Mouse (Mus musculus) kidney, adult 2 months (tissue): Measurements from ENCODE around the gene Plcl1. TPM values are rescaled to one million over a fixed set of nuclear protein-coding genes. Genes with fewer than 3 reads are reported as not detected.

Experiments
- DNase-seq: peaks from one replicate; pipeline ENCODE4 v3.0.0; 2021
- H3K27ac ChIP-seq: fragments of 200-500 bp; 2 replicates; pipeline ENCODE4 v1.5.1; 2012; ENCODE audit warnings: low read depth, low read length, control low read depth, inconsistent platforms; ENCODE audit not compliant: insufficient read depth
- H3K27me3 ChIP-seq: fragments of 200-500 bp; replicated peaks from 2 replicates; pipeline ENCODE4 v1.6.1; 2012; ENCODE audit warnings: mild to moderate bottlenecking, moderate library complexity, low read length, inconsistent platforms; ENCODE audit not compliant: control insufficient read depth, insufficient read depth
- H3K36me3 ChIP-seq: fragments of 200-500 bp; 2 replicates; pipeline ENCODE4 v1.6.1; 2012; ENCODE audit warnings: mild to moderate bottlenecking, moderate library complexity, low read length, inconsistent platforms; ENCODE audit not compliant: control insufficient read depth, insufficient read depth
- H3K4me1 ChIP-seq: fragments of 200-500 bp; 2 replicates; pipeline ENCODE4 v1.6.1; 2011; ENCODE audit warnings: low read length; ENCODE audit not compliant: control insufficient read depth, insufficient read depth
- H3K4me3 ChIP-seq: fragments of 200-500 bp; 2 replicates; pipeline ENCODE4 v1.5.1; 2011; ENCODE audit warnings: mild to moderate bottlenecking, low read depth, low read length, control low read depth; ENCODE audit not compliant: insufficient read depth
- CTCF ChIP-seq: fragments of 200-500 bp; conservative IDR thresholded peaks from 2 replicates; pipeline ENCODE4 v1.5.1; 2011; ENCODE audit warnings: low read depth, mild to moderate bottlenecking, control low read depth, low read length, moderate library complexity, mixed read lengths; ENCODE audit not compliant: insufficient read depth, insufficient read length
- POLR2A ChIP-seq: fragments of 200-500 bp; IDR thresholded peaks from one replicate; pipeline ENCODE4 v1.6.1; 2011; ENCODE audit warnings: low read depth, low read length, control low read depth
- WGBS: fragments of 180-500 bp; shearing (Covaris S2); methylation state at CpG from one replicate; pipeline ENCODE4 v1.1.7; 2018; 5-methylcytosine and 5-hydroxymethylcytosine counted together
- polyA plus RNA-seq: library from polyadenylated mRNA; depleted of rRNA; stranded (reverse); fragments of >200 nt; gene quantifications from 2 replicates; pipeline ENCODE4 v1.2.3, GENCODE M21; 2012

The Plcl1 gene
- polyA plus RNA-seq, 1 experiment = 4.2 TPM

DNA sequence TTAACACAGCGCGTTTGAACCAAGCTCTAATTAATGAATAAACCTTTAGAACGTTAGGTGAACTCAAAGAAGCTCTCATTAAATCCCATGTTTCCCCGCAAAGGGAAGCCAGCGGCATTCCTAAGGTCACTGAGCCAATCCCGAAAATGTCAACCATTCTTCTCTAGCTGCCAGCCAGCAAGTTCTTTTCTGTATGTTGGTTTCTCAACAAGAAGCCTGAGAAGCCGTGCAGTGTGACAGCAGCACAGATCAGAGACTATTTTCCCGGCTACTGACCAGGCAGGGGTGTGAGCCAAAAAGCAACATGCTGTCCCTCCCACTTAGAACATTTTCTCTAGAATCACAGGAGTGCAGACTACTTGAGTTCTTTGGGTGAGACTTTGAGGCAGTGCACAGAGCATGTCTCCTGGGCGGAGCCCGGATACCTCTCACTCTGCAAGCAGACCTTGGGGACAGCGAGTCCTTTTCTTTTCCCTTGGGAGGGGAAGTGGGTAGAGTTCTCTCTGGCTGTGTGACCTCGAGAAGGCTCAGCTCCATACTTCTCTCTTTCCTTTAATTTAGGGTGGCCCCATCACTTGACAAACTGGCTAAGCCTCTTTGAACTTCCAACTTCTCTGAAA is 333.1 kb downstream of the Plcl1 start:
- no peak for TF ChIP-seq CTCF
- TF ChIP-seq POLR2A = no peak
- no peaks in the 10 kb centered on the region for H3K27me3 ChIP-seq
- peak overlapping the region; percentile 59 for H3K27ac ChIP-seq
- peak; percentile 65 for DNase-seq
- 30% methylated on average over 12 of the region's 12 CpGs for WGBS
- H3K4me1 ChIP-seq = peaks cover 14% of the 10 kb centered on the region
- H3K4me3 ChIP-seq = peak overlapping the region; percentile 27; the same call in 1 of the 2 replicates
- H3K36me3 ChIP-seq = no peaks in the 10 kb centered on the region

GRCm38 (mm10) chr1:55741885-55742284 is 336.2 kb downstream of the Plcl1 start:
- TF ChIP-seq POLR2A (no peak), CTCF (no peak)
- 50% methylated on average over 3 of the region's 3 CpGs for WGBS
- H3K27ac ChIP-seq = no peak overlapping the region
- no peaks in the 10 kb centered on the region for H3K36me3 ChIP-seq
- no peak for DNase-seq
- H3K27me3 ChIP-seq = no peaks in the 10 kb centered on the region
- H3K4me3 ChIP-seq = no peak overlapping the region
- peaks cover 11% of the 10 kb centered on the region for H3K4me1 ChIP-seq

- Histone ChIP-seq H3K36me3 (no peaks in the 10 kb centered on the region), H3K27me3 (no peaks in the 10 kb centered on the region), H3K4me1 (0 out of 2 replicates have a peak, but pooled peaks cover 2% of the 10 kb centered on the region), H3K4me3 (no peak overlapping the region), H3K27ac (no peak overlapping the region)
- TF ChIP-seq POLR2A = no peak
- TF ChIP-seq CTCF = no peak
- 84% methylated on average over 5 of the region's 5 CpGs for WGBS
- DNase-seq = no peak
Observed at GRCm38 (mm10) chr1:55748516-55748915, 342.8 kb downstream of the Plcl1 start.

DNA sequence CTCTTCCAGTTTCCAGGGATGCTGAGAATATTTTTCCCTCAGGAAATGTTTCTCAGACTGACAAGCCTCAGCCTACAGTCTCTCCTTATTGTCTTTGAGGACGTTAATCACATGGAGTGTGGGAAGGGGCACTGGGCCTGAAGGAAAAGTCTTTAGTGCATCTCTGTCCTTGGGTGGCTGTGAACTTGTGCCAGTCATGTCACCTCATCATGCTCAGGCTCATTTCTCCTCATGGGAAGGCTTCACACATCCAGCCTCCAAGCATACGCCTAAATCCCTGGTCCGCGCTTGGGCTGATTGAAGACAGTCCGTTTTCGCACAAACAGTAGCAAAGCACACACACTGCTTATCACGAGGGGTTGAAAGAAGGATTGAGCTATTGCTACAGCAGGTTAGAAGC is 344.0 kb downstream of the Plcl1 start:
- no peak for TF ChIP-seq POLR2A
- H3K36me3 ChIP-seq = no peaks in the 10 kb centered on the region
- H3K4me3 ChIP-seq = no peak overlapping the region
- H3K27ac ChIP-seq = no peak overlapping the region
- WGBS = 95% methylated on average over 7 of the region's 7 CpGs
- H3K4me1 ChIP-seq = 0 out of 2 replicates have a peak, but pooled peaks cover 2% of the 10 kb centered on the region
- H3K27me3 ChIP-seq = no peaks in the 10 kb centered on the region
- DNase-seq = no peak

DNA sequence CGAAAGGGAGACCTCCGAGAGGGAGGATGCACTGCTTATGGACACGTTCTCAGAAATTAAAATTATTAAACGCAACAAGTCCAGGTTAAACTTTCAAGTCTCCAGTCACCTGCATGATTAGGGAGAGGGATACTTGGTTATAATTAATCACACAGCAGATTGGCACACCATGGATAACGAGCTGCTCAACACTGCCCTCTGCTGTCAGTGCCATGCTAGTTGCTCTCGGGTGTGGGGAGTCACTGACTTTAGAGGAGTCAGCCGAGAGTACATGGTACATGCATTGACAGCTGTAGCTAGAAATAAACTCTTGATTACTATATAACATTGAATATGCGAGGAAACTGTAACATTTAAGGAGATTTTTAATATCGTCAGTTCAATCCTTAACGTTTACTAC is 350.0 kb downstream of the Plcl1 start:
- 64% methylated on average over 10 of the region's 10 CpGs for WGBS
- no peak overlapping the region for H3K4me3 ChIP-seq
- peak; percentile 70 for DNase-seq
- H3K4me1 ChIP-seq = no peaks in the 10 kb centered on the region
- no peaks in the 10 kb centered on the region for H3K27me3 ChIP-seq
- no peaks in the 10 kb centered on the region for H3K36me3 ChIP-seq
- no peak overlapping the region for H3K27ac ChIP-seq
- no peak for TF ChIP-seq POLR2A
- TF ChIP-seq CTCF = peak; percentile 96

- Histone ChIP-seq H3K36me3 (no peaks in the 10 kb centered on the region), H3K27me3 (no peaks in the 10 kb centered on the region), H3K4me3 (no peak overlapping the region), H3K4me1 (no peaks in the 10 kb centered on the region), H3K27ac (no peak overlapping the region)
- TF ChIP-seq POLR2A = no peak
- no peak for TF ChIP-seq CTCF
- WGBS = 79% methylated on average over 5 of the region's 5 CpGs
- DNase-seq = no peak
Observed at GRCm38 (mm10) chr1:55762284-55762683, 356.6 kb downstream of the Plcl1 start.

DNA sequence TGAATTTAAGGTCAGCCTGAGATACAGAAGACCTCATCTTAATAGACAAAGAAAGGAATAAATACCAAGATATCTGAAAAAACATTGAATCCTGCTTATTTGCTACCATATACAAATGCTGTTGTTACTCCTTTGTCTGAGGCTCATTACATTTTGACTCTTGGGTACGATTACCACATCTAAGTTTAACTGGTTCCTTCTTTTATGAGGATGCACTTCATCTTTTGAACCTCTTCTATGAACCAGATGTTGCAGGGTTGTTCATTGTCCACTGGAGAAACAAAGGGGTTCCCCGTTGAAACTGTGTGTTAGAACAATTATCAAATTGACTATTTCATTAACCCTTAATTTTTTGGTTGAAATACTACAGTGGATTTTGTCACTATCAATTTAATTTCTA is 357.4 kb downstream of the Plcl1 start:
- WGBS = 79% methylated on average over 2 of the region's 2 CpGs
- H3K36me3 ChIP-seq = no peaks in the 10 kb centered on the region
- no peak overlapping the region for H3K27ac ChIP-seq
- no peaks in the 10 kb centered on the region for H3K27me3 ChIP-seq
- no peak for DNase-seq
- no peaks in the 10 kb centered on the region for H3K4me1 ChIP-seq
- H3K4me3 ChIP-seq = no peak overlapping the region
- TF ChIP-seq POLR2A (no peak), CTCF (no peak)

DNA sequence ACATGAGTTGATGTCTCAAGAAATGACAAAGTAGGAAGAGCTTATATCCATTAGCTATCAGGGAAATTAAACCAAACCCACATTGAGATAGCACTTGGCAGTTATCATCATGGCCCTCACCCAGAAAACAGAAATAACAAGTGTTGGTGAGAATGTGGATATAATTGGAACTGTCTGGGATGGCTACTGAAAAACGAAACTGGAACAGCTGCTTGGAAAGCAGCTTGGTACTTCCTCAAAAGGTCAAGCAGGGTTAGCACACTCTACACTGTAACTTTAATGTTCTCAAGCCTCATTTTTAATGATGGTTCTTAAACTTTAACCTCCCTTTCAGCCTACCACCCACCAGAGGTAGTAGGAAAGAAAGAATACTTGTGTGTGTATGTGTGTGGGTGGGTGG is 361.0 kb downstream of the Plcl1 start:
- 43% methylated on average over 1 of the region's 1 CpGs for WGBS
- DNase-seq = no peak
- TF ChIP-seq CTCF (no peak), POLR2A (no peak)
- Histone ChIP-seq H3K27ac (no peak overlapping the region), H3K4me3 (no peak overlapping the region), H3K4me1 (no peaks in the 10 kb centered on the region), H3K27me3 (no peaks in the 10 kb centered on the region), H3K36me3 (no peaks in the 10 kb centered on the region)
